Mouse (Mus musculus) right cerebral cortex, postnatal 36 days (tissue): ENCODE measurements at regions not wholly inside any gene's neighbourhood (a gene's known extent, or its start where the extent isn't known, plus 50 kb on each side); places are given as distances from the start of the nearest gene placed in this dataset.

Source experiments
- DNase-seq, 2 experiments: peaks; one replicate each; pipeline ENCODE4 v3.0.0; 2022; ENCODE audit warnings: low spot score in 2 of 2, mixed read lengths in 1 of 2

GRCm38 (mm10) chr1:194038711-194039110, 579.3 kb upstream of the Plxna2 start:
- no peak for DNase-seq

- DNase-seq = no peak
These were observed 583.7 kb upstream of the Plxna2 start for GRCm38 (mm10) chr1:194034199-194034883.

- no peak for DNase-seq
These were observed 585.4 kb upstream of the Plxna2 start for GRCm38 (mm10) chr1:194032603-194033002.

- DNase-seq = no peak
These were observed 587.3 kb upstream of the Plxna2 start for GRCm38 (mm10) chr1:194030651-194031228.

GRCm38 (mm10) chr1:194026958-194027692, 590.9 kb upstream of the Plxna2 start:
- DNase-seq = no peak

GRCm38 (mm10) chr1:194026213-194026612, 591.8 kb upstream of the Plxna2 start:
- no peak for DNase-seq

GRCm38 (mm10) chr1:194019282-194019681, 598.7 kb upstream of the Plxna2 start:
- DNase-seq = peak; percentile 39 to 41

- DNase-seq = no peak
These were observed 622.1 kb upstream of the Camk1g start for GRCm38 (mm10) chr1:193992226-193992625.

DNA sequence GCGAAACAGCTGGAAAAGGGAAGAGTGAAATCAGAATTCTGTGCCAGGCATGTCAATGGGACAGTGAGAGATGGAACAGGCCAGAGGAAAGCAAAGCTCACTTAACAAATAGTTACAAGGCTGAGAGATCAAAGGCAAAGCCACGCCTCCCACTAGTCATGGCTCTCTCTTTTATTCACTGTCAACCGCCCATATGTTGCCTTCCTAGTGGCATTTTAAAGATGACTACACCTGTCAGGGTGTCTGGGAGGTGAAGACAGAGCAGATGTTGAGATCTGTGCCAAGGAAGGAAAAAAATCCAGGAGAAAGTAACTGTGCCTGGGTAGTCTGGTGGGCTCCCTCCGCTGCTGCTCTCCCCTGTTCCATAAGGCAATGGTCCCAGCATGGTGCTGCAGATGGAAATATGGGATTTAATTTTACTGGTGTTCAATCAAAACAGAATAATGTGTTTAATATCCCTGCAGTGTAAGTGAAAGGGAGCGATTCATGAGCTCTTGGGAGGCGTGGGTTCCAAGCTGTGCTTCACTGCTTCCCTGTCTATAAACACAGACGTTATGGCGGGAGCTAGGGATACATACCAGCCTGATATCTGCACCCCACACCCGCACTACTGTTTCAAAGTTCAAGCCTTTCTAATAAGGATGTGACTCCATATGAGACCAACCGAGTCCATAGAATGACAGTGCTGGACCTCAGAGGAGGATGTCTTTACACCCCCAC, 620.0 kb upstream of the Camk1g start:
- DNase-seq = no peak

GRCm38 (mm10) chr1:193988970-193989904, 619.1 kb upstream of the Camk1g start:
- no peak for DNase-seq

DNA sequence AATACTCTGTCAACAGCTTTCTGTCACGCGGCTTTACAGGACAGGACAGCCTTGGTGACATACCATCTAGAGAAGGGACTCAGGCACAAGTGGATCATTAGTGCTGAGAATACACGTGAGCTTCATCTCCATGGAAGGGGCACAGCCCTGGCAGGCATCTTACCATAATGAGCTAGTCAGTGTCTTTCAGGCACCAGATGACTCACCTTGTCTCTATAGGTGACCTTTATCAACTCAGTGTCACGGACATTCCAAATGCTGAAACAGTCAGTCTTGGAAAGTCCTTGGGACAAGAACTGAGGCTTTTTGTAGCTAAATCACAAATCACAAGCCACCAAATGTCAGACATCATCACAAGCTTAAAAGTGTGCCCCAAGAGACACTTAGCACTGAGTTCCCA, 610.5 kb upstream of the Camk1g start:
- DNase-seq = no peak

GRCm38 (mm10) chr1:193971537-193971936, 601.4 kb upstream of the Camk1g start:
- DNase-seq = no peak

DNA sequence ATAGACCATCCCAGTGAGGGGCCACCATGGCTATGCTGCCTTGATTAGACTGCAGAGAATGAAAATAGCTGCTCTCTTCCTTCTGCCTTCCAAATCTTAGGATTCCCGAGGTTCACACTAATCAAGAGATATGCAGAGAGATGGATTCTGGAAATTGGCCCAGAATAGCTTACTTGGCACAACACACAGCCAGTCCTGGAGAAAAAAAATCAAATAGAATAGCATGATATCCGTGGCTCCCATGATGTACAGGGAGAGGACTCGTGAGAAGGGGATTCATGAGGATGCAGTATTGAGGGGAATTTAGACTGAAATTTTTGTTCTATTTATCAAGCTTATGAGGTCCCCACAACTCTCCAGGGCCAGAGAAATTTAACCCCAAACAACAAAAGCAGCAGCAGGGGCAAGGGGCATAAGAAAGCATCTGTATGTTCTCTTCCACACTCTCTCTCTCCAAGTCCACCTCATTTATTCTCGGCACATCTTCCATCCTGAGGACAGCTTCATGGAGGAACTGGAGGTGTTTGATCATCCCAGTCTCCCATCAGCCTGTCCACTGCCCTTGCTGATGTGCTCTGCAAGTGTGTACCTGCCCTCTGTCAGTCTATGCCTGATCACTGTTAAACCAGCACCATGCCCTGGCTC, 599.3 kb upstream of the Camk1g start:
- no peak for DNase-seq

GRCm38 (mm10) chr1:193967957-193968926, 598.1 kb upstream of the Camk1g start:
- DNase-seq = no peak

- DNase-seq = no peak
These were observed 596.8 kb upstream of the Camk1g start for GRCm38 (mm10) chr1:193966652-193967555.

DNA sequence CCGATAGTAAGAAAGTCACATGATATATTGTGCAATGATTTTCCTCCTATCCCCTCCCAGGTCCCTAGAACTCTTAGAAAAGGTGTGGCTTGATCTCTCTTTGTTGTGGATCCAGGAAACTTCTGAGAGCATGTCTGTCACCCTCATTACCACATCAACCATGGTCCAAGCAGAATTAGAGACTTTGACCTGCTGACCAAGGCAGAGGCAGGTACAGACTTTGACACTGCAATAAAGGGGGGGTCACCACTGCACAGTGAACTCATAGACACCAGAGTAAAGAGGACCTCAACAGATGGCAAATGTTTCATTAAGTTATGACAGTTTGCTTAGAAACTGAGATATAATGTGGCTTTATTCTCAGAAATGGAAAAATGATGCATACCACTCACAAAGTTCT, 595.2 kb upstream of the Camk1g start:
- no peak for DNase-seq

GRCm38 (mm10) chr1:193951936-193952335, 581.8 kb upstream of the Camk1g start:
- no peak for DNase-seq

GRCm38 (mm10) chr1:193949817-193950216, 579.7 kb upstream of the Camk1g start:
- DNase-seq = peak in 1 of 2 experiments; percentile 16
